Mouse (Mus musculus) neural tube, embryonic 11.5 days (tissue): ENCODE results near the gene Zfp414. TPM values are rescaled to one million over a fixed set of nuclear protein-coding genes. Genes with fewer than 3 reads are reported as not detected.
"Not testable (repeated sequence)": the region's sequence is repeated elsewhere in the genome, so short reads cannot be mapped to it uniquely, and the experiment has no call there.

Source experiments
- ATAC-seq: fragments of 200-750 bp; cut with Nextera tagmentation; 2 replicates; pipeline ENCODE4 v1.8.0; 2017; ENCODE audit warnings: moderate number of reproducible peaks, mild to moderate bottlenecking, moderate TSS enrichment, moderate library complexity; ENCODE audit not compliant: insufficient read depth, low FRiP score, low TSS enrichment
- DNase-seq: peaks from one replicate; pipeline ENCODE4 v3.0.0-alpha.2; 2015; ENCODE audit warnings: low spot score
- H3K27ac ChIP-seq: fragments of 300-500 bp; sonication (generic); 2 replicates; pipeline ENCODE4 v1.5.1; 2014; ENCODE audit warnings: low read depth, mild to moderate bottlenecking, low read length
- H3K27me3 ChIP-seq: fragments of 300-500 bp; sonication (generic); 2 replicates; pipeline ENCODE4 v1.6.1; 2014; ENCODE audit warnings: mild to moderate bottlenecking, low read length, mixed read lengths; ENCODE audit not compliant: control insufficient read depth, insufficient read depth
- H3K36me3 ChIP-seq: fragments of 300-500 bp; sonication (generic); 2 replicates; pipeline ENCODE4 v1.6.1; 2014; ENCODE audit warnings: mild to moderate bottlenecking, low read length, moderate library complexity, mixed read lengths; ENCODE audit not compliant: control insufficient read depth, insufficient read depth
- H3K4me1 ChIP-seq: fragments of 300-500 bp; sonication (generic); 2 replicates; pipeline ENCODE4 v1.6.1; 2014; ENCODE audit warnings: low read length, mixed read lengths; ENCODE audit not compliant: control insufficient read depth, insufficient read depth
- H3K4me2 ChIP-seq: fragments of 300-500 bp; sonication (generic); 2 replicates; pipeline ENCODE4 v1.6.1; 2014; ENCODE audit warnings: low read depth, mild to moderate bottlenecking, moderate library complexity
- H3K4me3 ChIP-seq: fragments of 300-500 bp; sonication (generic); 2 replicates; pipeline ENCODE4 v1.5.1; 2014; ENCODE audit warnings: low read depth, low read length
- H3K9ac ChIP-seq: fragments of 300-500 bp; sonication (generic); 2 replicates; pipeline ENCODE4 v1.6.1; 2014; ENCODE audit warnings: mild to moderate bottlenecking, low read length
- H3K9me3 ChIP-seq: fragments of 300-500 bp; sonication (generic); 2 replicates; pipeline ENCODE4 v1.6.1; 2016; ENCODE audit warnings: low read length; ENCODE audit not compliant: control insufficient read depth
- WGBS: fragments of 180-500 bp; shearing (Covaris S2); extraction: QIAGEN DNeasy Blood & Tissue Kit; methylation state at CpG from one replicate; pipeline ENCODE4 v1.1.7; 2014; 5-methylcytosine and 5-hydroxymethylcytosine counted together
- polyA plus RNA-seq: library from polyadenylated mRNA; unstranded; fragments of >200 nt; fragmentation: Nextera tagmentation; extraction: Ambion mirVana; gene quantifications from 2 replicates; pipeline ENCODE4 v1.2.1, GENCODE M21; 2014

Gene Zfp414
- polyA plus RNA-seq, 1 experiment from 2014 or later, result 71.0 TPM

GRCm38 (mm10) chr17:33610548-33610947, 18.3 kb upstream of the Zfp414 start:
- DNase-seq (no peak), ATAC-seq (no peak)
- Histone ChIP-seq H3K9ac (no peak overlapping the region), H3K36me3 (no peaks in the 10 kb centered on the region), H3K9me3 (no peaks in the 10 kb centered on the region), H3K27ac (no peak overlapping the region), H3K4me1 (no peaks in the 10 kb centered on the region), H3K4me3 (no peak overlapping the region), H3K27me3 (no peaks in the 10 kb centered on the region), H3K4me2 (no peak overlapping the region)
- 81% methylated on average over 7 of the region's 7 CpGs for WGBS

- H3K9ac ChIP-seq, H3K9me3 ChIP-seq, H3K27me3 ChIP-seq, H3K4me3 ChIP-seq, H3K4me1 ChIP-seq, H3K4me2 ChIP-seq, H3K27ac ChIP-seq, DNase-seq, H3K36me3 ChIP-seq, ATAC-seq: not testable (repeated sequence)
- 87% methylated on average over 5 of the region's 5 CpGs for WGBS
Measured at GRCm38 (mm10) chr17:33613726-33614125, 15.2 kb upstream of the Zfp414 start.

- WGBS, result 92% methylated on average over 3 of the region's 3 CpGs
- DNase-seq, result no peak
Measured at GRCm38 (mm10) chr17:33627281-33627680, 1.6 kb upstream of the Zfp414 start.

GRCm38 (mm10) chr17:33629487-33630125, 716 bp downstream of the Zfp414 start:
- Histone ChIP-seq H3K9me3 (no peaks in the 10 kb centered on the region), H3K9ac (peak overlapping the region; percentile 72), H3K36me3 (no peaks in the 10 kb centered on the region; the same call in 1 of the 2 replicates), H3K4me2 (peak overlapping the region; percentile 48), H3K4me1 (peaks cover 7% of the 10 kb centered on the region; the same call in 1 of the 2 replicates), H3K27me3 (no peaks in the 10 kb centered on the region), H3K4me3 (peak overlapping the region; percentile 42), H3K27ac (peak overlapping the region; percentile 80; the same call in 1 of the 2 replicates)
- ATAC-seq (peak; percentile 33; the same call in 1 of the 2 replicates), DNase-seq (no peak)
- WGBS, result 77% methylated on average over 12 of the region's 12 CpGs

More at GRCm38 (mm10) chr17:33627281-33627680, 1.6 kb upstream of the Zfp414 start:
- no peak overlapping the region for H3K4me3 ChIP-seq
- H3K27me3 ChIP-seq, result no peaks in the 10 kb centered on the region
- no peaks in the 10 kb centered on the region for H3K9me3 ChIP-seq
- H3K27ac ChIP-seq, result no peak overlapping the region
- H3K4me2 ChIP-seq, result no peak overlapping the region
- ATAC-seq, result no peak
- H3K9ac ChIP-seq, result no peak overlapping the region
- H3K4me1 ChIP-seq, result peaks cover 7% of the 10 kb centered on the region; the same call in 1 of the 2 replicates
- H3K36me3 ChIP-seq, result no peaks in the 10 kb centered on the region; the same call in 1 of the 2 replicates

GRCm38 (mm10) chr17:33630171-33630895, 1.4 kb downstream of the Zfp414 start:
- Histone ChIP-seq H3K36me3 (no peaks in the 10 kb centered on the region; the same call in 1 of the 2 replicates), H3K4me3 (no peak overlapping the region), H3K9ac (no peak overlapping the region; the same call in 1 of the 2 replicates), H3K27ac (no peak overlapping the region), H3K9me3 (no peaks in the 10 kb centered on the region), H3K4me1 (peaks cover 7% of the 10 kb centered on the region; the same call in 1 of the 2 replicates), H3K27me3 (no peaks in the 10 kb centered on the region), H3K4me2 (peak overlapping the region; percentile 48; the same call in 1 of the 2 replicates)
- DNase-seq (no peak), ATAC-seq (no peak)
- 86% methylated on average over 13 of the region's 13 CpGs for WGBS

GRCm38 (mm10) chr17:33631236-33631635, 2.3 kb downstream of the Zfp414 start:
- ATAC-seq (no peak), DNase-seq (no peak)
- H3K27ac ChIP-seq, result no peak overlapping the region
- WGBS, result 94% methylated on average over 9 of the region's 9 CpGs
- H3K36me3 ChIP-seq, result no peaks in the 10 kb centered on the region; the same call in 1 of the 2 replicates
- no peaks in the 10 kb centered on the region for H3K9me3 ChIP-seq
- H3K9ac ChIP-seq, result no peak overlapping the region
- no peaks in the 10 kb centered on the region for H3K27me3 ChIP-seq
- H3K4me1 ChIP-seq, result peaks cover 7% of the 10 kb centered on the region; the same call in 1 of the 2 replicates
- H3K4me3 ChIP-seq, result no peak overlapping the region
- H3K4me2 ChIP-seq, result no peak overlapping the region

- no peak overlapping the region for H3K9ac ChIP-seq
- no peak overlapping the region for H3K4me2 ChIP-seq
- no peaks in the 10 kb centered on the region; the same call in 1 of the 2 replicates for H3K36me3 ChIP-seq
- H3K9me3 ChIP-seq, result no peaks in the 10 kb centered on the region
- DNase-seq, result no peak
- ATAC-seq, result no peak
- H3K27ac ChIP-seq, result no peak overlapping the region
- no peak overlapping the region for H3K4me3 ChIP-seq
- H3K27me3 ChIP-seq, result no peaks in the 10 kb centered on the region
- peaks cover 7% of the 10 kb centered on the region; the same call in 1 of the 2 replicates for H3K4me1 ChIP-seq
- 95% methylated on average over 5 of the region's 5 CpGs for WGBS
Measured at GRCm38 (mm10) chr17:33631796-33632195, 2.9 kb downstream of the Zfp414 start.

GRCm38 (mm10) chr17:33637038-33637437, 8.1 kb downstream of the Zfp414 start:
- Histone ChIP-seq H3K27me3 (no peaks in the 10 kb centered on the region), H3K9me3 (no peaks in the 10 kb centered on the region), H3K27ac (no peak overlapping the region), H3K4me3 (no peak overlapping the region), H3K36me3 (no peaks in the 10 kb centered on the region), H3K4me2 (no peak overlapping the region), H3K9ac (no peak overlapping the region), H3K4me1 (no peaks in the 10 kb centered on the region)
- DNase-seq, result no peak
- 84% methylated on average over 2 of the region's 2 CpGs for WGBS
- no peak for ATAC-seq
